Mouse (Mus musculus): ENCODE measurements around the gene Htr2c.
A peak's percentile ranks its signal among the peaks of the same experiment; 100 is the strongest.

Gene Htr2c

GRCm38 (mm10) chrX:146962258-146962913 is at the start of gene Htr2c:
Htr2c (plus strand) TSS chrX:146962513.
- no peak for DNase-seq

GRCm38 (mm10) chrX:146928251-146928650 is 34.1 kb upstream of the Htr2c start:
- DNase-seq, result no peak

DNA sequence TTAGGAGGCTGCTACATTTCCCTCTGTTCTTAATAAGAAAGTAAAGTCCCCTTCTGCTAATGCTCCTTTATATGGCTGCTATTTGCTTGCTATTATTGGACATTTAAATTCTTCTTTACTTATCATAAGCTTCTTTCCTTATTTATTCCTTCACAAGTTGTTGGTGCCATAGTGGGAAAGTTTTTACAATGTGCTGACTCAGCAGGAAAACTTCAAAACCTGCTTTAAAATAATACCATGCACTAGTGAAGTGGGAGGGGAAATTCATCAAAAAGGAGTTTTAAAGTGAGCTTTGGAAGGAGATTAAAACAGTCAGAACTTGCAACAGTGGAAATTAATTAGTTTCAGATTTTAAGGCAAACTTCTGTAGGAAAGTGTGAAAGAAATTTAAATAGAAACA is 26.0 kb upstream of the Htr2c start:
- no peak for DNase-seq

- no peak for DNase-seq
Measured at GRCm38 (mm10) chrX:146946216-146946886, 16.0 kb upstream of the Htr2c start.

- no peak for DNase-seq
Measured at GRCm38 (mm10) chrX:146946996-146947395, 15.3 kb upstream of the Htr2c start.

- no peak for DNase-seq
Measured at GRCm38 (mm10) chrX:146958608-146959007, 3.7 kb upstream of the Htr2c start.

GRCm38 (mm10) chrX:146959960-146960359 is 2.4 kb upstream of the Htr2c start:
- DNase-seq, result no peak

DNA sequence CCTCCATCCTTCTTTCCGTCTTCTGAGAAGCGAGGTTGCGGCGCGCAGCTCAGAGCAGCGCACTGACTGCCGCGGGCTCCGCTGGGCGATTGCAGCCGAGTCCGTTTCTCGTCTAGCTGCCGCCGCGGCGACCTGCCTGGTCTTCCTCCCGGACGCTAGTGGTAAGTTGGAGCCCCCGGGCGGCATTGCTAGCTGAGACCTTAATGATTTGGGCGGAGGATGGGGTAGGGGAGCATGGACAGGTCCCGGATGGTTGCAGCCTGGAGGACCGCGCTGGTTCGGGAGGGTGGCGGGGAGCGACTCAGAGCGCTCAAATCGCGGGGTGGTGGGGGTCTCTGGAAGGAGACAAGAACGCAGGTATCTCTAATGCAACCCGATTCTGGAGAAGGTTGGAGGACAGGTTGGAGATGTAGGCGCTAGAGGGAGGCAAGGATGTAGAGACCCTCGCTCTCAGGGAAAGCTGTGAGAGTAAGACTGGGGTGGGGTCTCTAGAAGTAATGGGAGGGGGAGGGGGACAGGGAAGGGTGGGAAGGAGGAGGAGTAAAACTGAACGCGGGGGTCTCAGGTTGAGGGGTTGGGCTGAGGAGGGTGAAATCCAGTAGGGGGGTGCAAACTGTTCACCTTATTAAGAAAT is 718 bp downstream of the Htr2c start:
- DNase-seq, result no peak

DNA sequence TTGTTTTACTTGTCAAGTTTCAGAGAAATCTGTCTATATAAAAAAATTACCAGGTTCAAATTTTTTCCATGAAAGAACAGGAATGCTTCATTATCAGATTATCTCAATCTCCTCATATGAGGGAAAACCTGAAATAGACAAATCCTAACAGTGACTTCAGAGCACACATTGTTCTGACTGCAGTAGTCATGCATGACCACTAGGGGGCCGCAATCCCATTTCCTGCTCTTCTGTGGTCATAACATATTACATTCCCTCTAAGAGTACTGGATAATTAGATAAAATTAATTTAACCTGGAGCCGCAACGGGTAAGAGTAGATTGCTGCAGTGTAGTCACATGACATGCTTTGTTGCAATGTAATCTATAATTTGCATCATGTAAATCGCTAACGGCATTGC is 17.6 kb downstream of the Htr2c start:
- DNase-seq, result peak in 1 of 2 experiments; percentile 26

DNA sequence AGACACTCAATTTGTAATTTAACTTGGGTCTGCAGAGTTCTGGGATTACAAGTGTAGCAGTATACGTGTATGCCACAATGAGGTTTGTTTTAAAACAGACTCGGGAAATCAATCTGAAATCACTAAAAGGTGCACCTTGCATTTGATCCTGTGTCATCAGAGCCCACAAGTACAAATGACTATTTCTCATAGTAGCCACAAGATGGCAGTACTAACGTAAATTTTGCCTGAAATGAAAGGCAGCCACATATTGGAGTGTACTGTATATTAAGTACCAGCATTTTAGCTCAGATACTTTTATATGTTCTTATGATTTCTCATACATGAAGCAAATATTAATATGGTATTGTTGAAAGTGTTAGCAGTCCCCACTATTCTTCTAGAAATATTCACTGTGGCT is 93.4 kb downstream of the Htr2c start:
- no peak for DNase-seq

GRCm38 (mm10) chrX:147071622-147072021 is 109.3 kb downstream of the Htr2c start:
- DNase-seq, result no peak

- DNase-seq, result no peak
Measured at GRCm38 (mm10) chrX:147119155-147119554, 156.8 kb downstream of the Htr2c start.

DNA sequence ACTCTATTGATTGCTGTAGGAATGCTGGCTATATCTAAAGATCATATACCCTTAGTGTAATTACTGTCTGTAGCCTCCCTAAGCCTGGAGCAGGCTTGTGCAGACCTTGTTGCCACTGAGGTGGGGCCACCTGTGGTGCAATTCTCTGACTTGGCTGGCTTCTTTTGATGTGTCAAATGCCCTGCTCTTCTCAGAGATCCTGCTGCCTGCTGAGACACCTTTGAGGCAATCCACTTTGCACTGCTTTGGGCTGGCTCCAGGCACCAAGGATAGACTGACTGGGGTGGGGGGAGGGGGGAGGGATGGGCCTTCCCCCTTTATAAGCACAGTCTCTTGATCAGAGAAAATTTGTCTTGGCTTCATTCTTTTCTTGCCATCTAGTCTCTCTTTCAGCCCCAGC is 252.9 kb downstream of the Htr2c start:
- DNase-seq, result no peak

- no peak for DNase-seq
Measured at GRCm38 (mm10) chrX:147217382-147218013, 255.2 kb downstream of the Htr2c start.

- DNase-seq, result no peak
Measured at GRCm38 (mm10) chrX:147238806-147239542, 276.7 kb downstream of the Htr2c start.
